Mouse (Mus musculus) T-cell, adult 2 months (primary cell): ENCODE results near the gene Rab20.
A peak's percentile ranks its signal among the peaks of the same experiment; 100 is the strongest.

ENCODE experiments used
- DNase-seq: peaks from one replicate; pipeline ENCODE4 v3.0.0; 2022; ENCODE audit warnings: low spot score

Rab20 gene

GRCm38 (mm10) chr8:11452974-11453373 is 25.5 kb downstream of the Rab20 start:
- DNase-seq: no peak

DNA sequence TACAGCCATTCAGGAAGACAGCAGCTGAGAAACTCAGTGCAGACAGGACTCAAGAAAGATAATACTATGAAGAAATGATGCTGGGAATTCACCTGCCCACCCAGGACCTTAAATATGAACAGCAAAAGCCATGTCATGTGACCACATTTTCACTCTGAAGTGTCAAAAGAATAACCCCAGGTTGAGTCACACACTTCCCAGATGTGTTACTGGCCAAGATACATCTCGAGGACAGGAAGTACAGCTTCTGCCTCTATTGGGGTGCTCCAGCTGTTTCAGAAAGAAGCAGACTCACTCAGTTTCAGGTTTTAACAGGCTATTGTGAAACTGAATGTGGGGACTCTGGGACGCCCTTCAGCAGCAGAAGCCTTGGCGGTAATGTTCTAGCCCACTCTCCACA is 26.0 kb downstream of the Rab20 start:
- peak; percentile 7 for DNase-seq

DNA sequence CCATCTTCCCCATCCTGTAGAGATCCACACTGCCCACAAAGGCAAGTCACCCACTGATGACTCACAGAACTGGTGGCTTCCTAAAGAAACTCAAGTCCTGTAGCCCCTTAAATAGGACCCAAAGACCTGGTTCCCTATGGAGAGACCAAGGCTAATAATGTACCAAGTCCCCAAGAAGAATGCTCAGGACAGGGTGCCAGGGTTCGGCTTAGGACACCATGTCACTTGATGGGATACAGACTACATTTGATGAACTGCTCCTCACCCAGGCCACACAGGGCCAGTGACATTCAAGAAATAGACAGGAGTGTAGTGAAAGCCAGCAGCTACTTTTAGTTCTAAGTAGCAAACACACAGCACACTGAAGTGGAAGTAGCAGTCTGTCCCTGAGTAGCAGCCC is 26.4 kb downstream of the Rab20 start:
- no peak for DNase-seq

- no peak for DNase-seq
Observed at GRCm38 (mm10) chr8:11450184-11451113, 28.1 kb downstream of the Rab20 start.

DNA sequence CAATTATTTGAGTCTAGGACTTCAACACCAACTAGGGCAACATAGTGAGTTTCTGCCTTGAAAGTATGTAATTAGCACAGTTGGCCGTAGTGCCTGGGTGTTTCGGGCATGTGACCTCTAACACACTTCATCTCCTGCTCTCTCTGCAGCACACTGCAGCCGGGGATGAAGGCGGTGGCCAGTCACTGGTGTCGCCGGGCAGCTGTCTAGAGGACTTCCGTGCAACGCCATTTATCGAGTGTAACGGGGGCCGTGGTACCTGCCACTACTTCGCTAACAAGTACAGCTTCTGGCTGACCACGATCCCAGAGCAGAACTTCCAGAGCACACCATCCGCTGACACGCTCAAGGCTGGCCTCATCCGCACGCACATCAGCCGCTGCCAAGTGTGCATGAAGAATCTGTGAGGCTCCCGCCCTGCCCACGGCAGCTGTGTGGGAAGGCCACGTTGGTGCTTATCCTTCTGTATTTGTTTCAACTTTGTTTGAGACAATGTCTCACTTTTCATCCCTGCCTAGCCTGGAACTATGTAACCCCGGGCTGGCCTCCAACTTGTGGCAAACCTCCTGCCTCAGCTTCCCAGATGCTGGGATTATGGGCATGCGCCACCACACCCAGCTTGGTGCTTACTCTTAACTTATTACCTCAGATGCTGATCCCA is 30.5 kb downstream of the Rab20 start:
- no peak for DNase-seq

DNA sequence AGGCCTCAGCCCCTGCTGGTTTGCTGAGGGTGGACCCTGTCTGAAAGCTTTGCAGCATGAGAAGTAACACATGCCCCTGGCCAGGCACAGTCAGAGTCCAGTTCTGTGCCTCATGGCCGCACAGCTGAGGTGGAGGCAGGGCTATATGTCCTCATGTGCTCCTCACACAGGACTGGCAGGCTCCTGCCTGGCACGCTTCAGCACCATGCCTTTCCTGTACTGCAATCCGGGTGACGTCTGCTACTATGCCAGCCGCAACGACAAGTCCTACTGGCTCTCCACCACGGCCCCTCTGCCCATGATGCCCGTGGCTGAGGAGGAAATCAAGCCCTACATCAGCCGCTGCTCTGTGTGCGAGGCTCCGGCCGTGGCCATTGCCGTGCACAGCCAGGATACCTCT is 32.7 kb downstream of the Rab20 start:
- no peak for DNase-seq

- no peak for DNase-seq
Observed at GRCm38 (mm10) chr8:11444216-11444615, 34.3 kb downstream of the Rab20 start.

DNA sequence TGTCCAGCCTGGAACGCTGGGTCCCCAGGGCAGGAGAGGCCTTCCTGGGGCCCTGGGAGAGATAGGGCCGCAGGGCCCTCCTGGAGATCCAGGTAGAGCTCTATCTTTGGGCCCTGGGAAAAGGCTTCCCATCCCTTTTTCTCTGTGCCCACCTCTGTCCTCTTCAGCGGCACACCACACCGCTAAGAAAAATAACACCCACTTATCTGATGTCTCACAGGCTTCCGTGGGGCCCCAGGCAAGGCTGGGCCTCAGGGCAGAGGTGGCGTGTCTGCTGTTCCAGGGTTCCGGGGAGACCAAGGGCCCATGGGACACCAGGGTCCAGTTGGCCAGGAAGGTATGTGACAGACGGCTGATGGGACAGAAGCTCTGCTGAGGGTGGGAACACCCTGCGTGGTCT is 34.9 kb downstream of the Rab20 start:
- no peak for DNase-seq

DNA sequence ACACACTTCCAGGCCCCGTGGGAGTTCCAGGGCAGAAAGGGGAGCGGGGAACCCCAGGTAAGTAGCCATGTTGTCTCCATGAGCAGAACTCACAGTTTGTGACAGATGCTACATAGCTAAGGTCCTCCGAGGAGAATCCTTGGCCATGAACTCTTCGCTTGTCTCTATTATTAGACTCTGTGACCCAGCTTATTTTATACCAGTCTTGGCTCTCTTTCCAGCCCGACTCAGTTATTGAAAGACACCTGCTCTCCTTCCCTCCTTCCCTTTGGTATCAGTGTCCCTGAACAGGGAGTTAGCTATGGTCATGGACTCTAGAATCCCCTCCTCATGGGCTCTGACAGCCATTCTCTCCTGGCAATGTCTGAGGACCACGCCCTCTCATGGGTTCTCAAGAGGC is 37.2 kb downstream of the Rab20 start:
- DNase-seq: no peak

- no peak for DNase-seq
Observed at GRCm38 (mm10) chr8:11437862-11438261, 40.6 kb downstream of the Rab20 start.

DNA sequence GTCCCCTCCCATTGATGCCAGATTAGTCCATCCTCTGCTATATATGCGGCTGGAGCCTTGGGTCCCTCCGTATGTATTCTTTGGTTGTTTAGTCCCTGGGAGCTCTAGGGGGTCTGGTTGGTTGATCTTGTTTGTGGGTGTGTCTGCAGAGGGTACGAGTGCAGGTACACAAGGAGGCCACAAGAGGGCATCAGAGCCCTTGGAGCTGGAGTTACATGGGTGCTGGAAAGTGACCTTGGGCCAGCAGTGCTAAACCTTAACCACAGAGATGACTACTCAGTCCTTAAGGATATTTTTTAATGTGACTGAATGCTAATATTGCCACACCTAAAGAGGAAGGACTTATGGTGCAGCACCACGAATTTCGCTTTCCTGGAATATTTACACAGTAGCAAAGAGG is 47.8 kb downstream of the Rab20 start:
- DNase-seq: peak; percentile 10

DNA sequence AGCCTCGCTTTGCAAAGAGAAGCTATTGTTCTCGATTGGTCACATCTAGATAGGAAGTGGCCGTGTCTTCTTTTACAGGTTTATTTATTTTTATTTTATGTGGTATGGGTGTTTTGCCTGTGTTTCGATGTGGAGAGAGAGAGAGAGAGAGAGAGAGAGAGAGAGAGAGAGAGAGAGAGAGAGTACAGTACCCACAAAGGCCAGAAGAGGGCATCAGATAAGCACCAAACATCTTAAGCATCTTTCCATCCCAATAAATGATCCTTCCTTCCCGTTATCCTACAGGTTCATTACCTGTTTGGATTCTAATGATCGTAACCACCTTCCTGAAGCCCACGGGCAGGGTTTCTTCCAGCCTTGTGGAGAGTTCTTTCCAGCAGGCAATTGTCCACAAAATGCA is 55.4 kb downstream of the Rab20 start:
- DNase-seq: no peak

GRCm38 (mm10) chr8:11421968-11422367 is 56.5 kb downstream of the Rab20 start:
- DNase-seq: no peak

- peak; percentile 14 for DNase-seq
Observed at GRCm38 (mm10) chr8:11421105-11421504, 57.4 kb downstream of the Rab20 start.

DNA sequence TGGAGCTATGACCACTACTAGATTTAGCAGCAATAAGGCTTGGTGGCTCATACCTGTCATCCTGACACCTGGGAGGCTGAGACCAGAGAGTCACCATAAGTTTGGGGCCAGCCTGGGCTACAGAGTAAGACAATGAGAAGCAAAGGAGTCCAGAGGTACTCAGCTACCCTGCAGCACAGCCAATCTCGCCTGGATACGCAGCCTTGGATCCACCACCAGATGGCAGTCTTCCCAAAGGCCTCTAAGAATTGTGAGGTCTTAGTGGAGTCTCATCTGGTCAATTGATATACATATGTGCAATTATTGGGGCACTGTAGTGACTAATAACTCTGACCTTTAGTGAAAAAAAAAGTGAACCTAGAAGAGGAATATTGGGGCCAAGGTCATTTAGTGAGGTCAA is 58.9 kb downstream of the Rab20 start:
- DNase-seq: peak; percentile 30

GRCm38 (mm10) chr8:11419232-11419631 is 59.3 kb downstream of the Rab20 start:
- no peak for DNase-seq

DNA sequence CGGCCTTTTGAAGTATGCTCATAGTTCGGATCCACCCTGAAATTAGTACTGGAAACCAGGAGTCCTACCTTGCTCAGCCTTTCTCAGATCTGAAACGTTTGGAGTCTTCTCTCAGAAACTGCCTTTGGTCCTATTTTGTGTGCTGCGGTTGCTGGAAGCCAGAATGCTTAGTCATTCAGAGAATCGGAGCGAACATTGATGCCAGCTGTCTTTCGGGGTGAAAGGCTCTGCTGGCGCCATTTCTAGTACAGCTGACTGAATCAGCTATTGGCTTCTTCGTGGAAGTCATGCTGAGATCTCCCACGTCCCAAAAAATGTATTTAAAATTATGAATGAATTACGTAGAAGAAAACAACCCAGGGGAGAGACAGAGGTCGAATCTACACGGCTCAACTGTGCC is 60.7 kb downstream of the Rab20 start:
- no peak for DNase-seq

DNA sequence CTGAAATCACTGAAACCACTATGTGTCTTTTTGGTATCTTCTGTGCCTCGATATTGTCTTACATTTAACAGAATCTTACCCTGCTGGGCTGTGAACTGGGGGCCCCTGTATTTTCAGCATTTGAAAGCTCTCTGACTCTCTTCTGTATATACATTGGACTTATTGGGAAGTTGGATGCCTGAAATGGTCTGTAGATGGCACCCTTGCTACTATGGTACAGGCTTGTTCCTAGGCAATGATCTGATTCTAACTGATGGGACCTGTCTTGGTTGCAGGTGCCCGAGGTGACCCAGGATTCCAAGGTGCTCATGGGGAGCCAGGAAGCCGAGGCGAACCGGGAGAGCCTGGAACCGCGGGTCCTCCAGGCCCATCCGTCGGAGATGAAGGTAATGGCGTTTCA is 63.4 kb downstream of the Rab20 start:
- DNase-seq: no peak

DNA sequence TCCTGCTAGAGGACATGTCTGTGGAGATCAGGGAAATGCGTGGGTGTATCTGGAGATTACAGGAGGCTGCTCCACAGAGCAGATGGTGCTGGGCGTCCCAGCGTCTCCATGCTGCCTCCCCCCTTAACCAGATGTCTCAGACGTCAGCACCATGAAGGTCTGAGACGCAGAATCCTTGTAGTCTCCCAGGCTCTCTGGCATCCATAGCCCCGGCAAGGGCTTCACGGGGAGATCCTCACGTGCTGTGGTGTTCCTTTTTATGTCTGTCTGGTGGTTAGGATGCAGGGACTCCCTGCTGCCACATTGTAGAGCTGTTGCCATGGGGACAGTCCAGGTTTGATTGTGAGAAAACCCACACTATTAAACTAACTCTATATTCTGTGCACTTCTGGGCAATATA is 64.2 kb downstream of the Rab20 start:
- no peak for DNase-seq

GRCm38 (mm10) chr8:11412450-11412849 is 66.1 kb downstream of the Rab20 start:
- DNase-seq: no peak

GRCm38 (mm10) chr8:11411504-11412124 is 66.9 kb downstream of the Rab20 start:
- DNase-seq: no peak

GRCm38 (mm10) chr8:11405722-11406481 is 72.6 kb downstream of the Rab20 start:
- no peak for DNase-seq
